Mouse (Mus musculus) heart, postnatal 36 days (tissue): ENCODE measurements around the gene Slc22a18. TPM values are rescaled to one million over a fixed set of nuclear protein-coding genes. Genes with fewer than 3 reads are reported as not detected.
A peak's percentile ranks its signal among the peaks of the same experiment; 100 is the strongest.

Experiments used
- DNase-seq, 2 experiments: peaks; one replicate each; pipeline ENCODE4 v3.0.0; 2021 to 2022
- intact Hi-C: fragments of 180-260 bp; cut with DNase I; formaldehyde crosslinking; loops from one replicate; pipeline ENCODE4 v1.15.1; 2025
- total RNA-seq, 2 experiments: library from RNA; stranded (reverse); gene quantifications; 2 replicates each; pipeline ENCODE4 v1.2.3; 2021

Gene Slc22a18
- total RNA-seq, 2 experiments from 2014 or later: 0.33 to 0.54 TPM

- DNase-seq: no peak
- intact Hi-C loops: loop anchor here (2.0 to 5.0 kb wide), 3 partner anchors 95 to 165 kb away; no protein-coding TSS in a partner anchor
These were observed 11.6 kb upstream of the Slc22a18 start for GRCm38 (mm10) chr7:143461920-143462319.

GRCm38 (mm10) chr7:143462516-143462915 lies 11.0 kb upstream of the Slc22a18 start:
- intact Hi-C loops: loop anchor here (5.0 kb wide), 2 partner anchors 150 to 165 kb away; no protein-coding TSS in a partner anchor
- DNase-seq: no peak

- intact Hi-C loops: loop anchor here (5.0 kb wide), 2 partner anchors 152 to 167 kb away; no protein-coding TSS in a partner anchor
- peak; percentile 86 to 89 for DNase-seq
These were observed 9.6 kb upstream of the Slc22a18 start for GRCm38 (mm10) chr7:143463865-143464415.

GRCm38 (mm10) chr7:143464811-143465560 lies 8.6 kb upstream of the Slc22a18 start:
- peak; percentile 47 to 51 for DNase-seq
- intact Hi-C loops: loop anchor here (5.0 kb wide), 3 partner anchors 153 to 458 kb away; partner anchors contain the start of gene Tspan32

- intact Hi-C loops: loop anchor here (1.0 to 5.0 kb wide), 3 partner anchors 313 to 459 kb away; partner anchors contain the start of genes Trpm5 and Tspan32
- DNase-seq: peak; percentile 88 to 91
These were observed 7.3 kb upstream of the Slc22a18 start for GRCm38 (mm10) chr7:143466099-143466677.

GRCm38 (mm10) chr7:143467714-143468113 lies 5.8 kb upstream of the Slc22a18 start:
- DNase-seq: no peak
- intact Hi-C loops: loop anchor here (2.0 to 5.0 kb wide), 2 partner anchors 373 to 460 kb away; partner anchors contain the start of genes Trpm5 and Tspan32

GRCm38 (mm10) chr7:143469946-143470345 lies 3.6 kb upstream of the Slc22a18 start:
- intact Hi-C loops: loop anchor here (5.0 kb wide), 2 partner anchors 37 to 463 kb away; partner anchors contain the start of gene Tspan32

GRCm38 (mm10) chr7:143474811-143475210 lies 1.3 kb downstream of the Slc22a18 start:
- no peak for DNase-seq
- intact Hi-C loops: loop anchor here (5.0 kb wide), 1 partner anchor 32 kb away; no protein-coding TSS in a partner anchor

More at GRCm38 (mm10) chr7:143469946-143470345, 3.6 kb upstream of the Slc22a18 start:
- peak; percentile 78 to 81 for DNase-seq

- DNase-seq: no peak
- intact Hi-C loops: no loop called here
These were observed 2.3 kb downstream of the Slc22a18 start for GRCm38 (mm10) chr7:143475876-143476275.

GRCm38 (mm10) chr7:143476702-143477335 lies 3.3 kb downstream of the Slc22a18 start:
- DNase-seq: no peak
- intact Hi-C loops: no loop called here

- intact Hi-C loops: no loop called here
- no peak for DNase-seq
These were observed 4.3 kb downstream of the Slc22a18 start for GRCm38 (mm10) chr7:143477800-143478199.

- intact Hi-C loops: loop anchor here (1.0 to 5.0 kb wide), 2 partner anchors 26 to 282 kb away; no protein-coding TSS in a partner anchor
- peak; percentile 65 to 78 for DNase-seq
These were observed 7.0 kb downstream of the Slc22a18 start for GRCm38 (mm10) chr7:143480498-143480897.

GRCm38 (mm10) chr7:143481806-143482387 lies 8.4 kb downstream of the Slc22a18 start:
- DNase-seq: no peak
- intact Hi-C loops: loop anchor here (5.0 kb wide), 1 partner anchor 280 kb away; no protein-coding TSS in a partner anchor

- intact Hi-C loops: loop anchor here (5.0 kb wide), 1 partner anchor 280 kb away; no protein-coding TSS in a partner anchor
- DNase-seq: no peak
These were observed 9.0 kb downstream of the Slc22a18 start for GRCm38 (mm10) chr7:143482541-143482940.

- no peak for DNase-seq
- intact Hi-C loops: no loop called here
These were observed 16.2 kb downstream of the Slc22a18 start for GRCm38 (mm10) chr7:143489735-143490134.

GRCm38 (mm10) chr7:143493616-143494126 lies 20.1 kb downstream of the Slc22a18 start:
- no peak for DNase-seq
- intact Hi-C loops: no loop called here

GRCm38 (mm10) chr7:143495104-143495961 lies 21.8 kb downstream of the Slc22a18 start:
- intact Hi-C loops: no loop called here

GRCm38 (mm10) chr7:143498584-143498983 lies 25.0 kb downstream of the Slc22a18 start:
- intact Hi-C loops: no loop called here
- DNase-seq: no peak

More at GRCm38 (mm10) chr7:143495104-143495961, 21.8 kb downstream of the Slc22a18 start:
- DNase-seq: no peak

- DNase-seq: no peak
- intact Hi-C loops: no loop called here
These were observed 27.4 kb downstream of the Slc22a18 start for GRCm38 (mm10) chr7:143500912-143501311.
